Mouse (Mus musculus) liver, embryonic 14 days (tissue): ENCODE results near the gene Rnf186. TPM values are rescaled to one million over a fixed set of nuclear protein-coding genes. Genes with fewer than 3 reads are reported as not detected.

Source experiments
- polyA plus RNA-seq: library from polyadenylated mRNA; depleted of rRNA; stranded (reverse); fragments of >200 nt; gene quantifications from 2 replicates; pipeline ENCODE4 v1.2.3, GENCODE M21; 2012; rRNA removed

Rnf186 gene
- 0.10 TPM in 1 of 2 replicates, not detected in the other for polyA plus RNA-seq

DNA sequence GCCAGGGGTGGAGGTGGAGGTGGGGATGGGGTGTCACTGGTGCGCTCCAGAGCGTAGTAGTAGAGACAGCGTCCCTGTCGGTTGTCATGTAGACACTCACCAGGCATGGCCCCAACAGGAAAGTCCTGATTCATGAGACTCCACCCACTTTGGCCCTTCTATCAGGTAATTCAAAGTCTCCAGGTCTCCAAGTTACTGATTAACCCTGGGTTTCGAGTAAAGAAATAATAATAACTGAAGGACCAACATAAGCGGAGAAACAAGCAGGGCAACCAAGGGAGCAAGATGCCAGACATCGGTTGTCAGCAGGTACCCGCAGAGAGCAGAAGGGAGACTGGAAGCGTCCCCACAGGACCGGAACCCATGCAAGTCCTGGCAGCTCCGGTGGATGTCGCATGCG is at the start of gene Rnf186:
Rnf186 (plus strand) TSS at position 247 of the 400 bp plus-strand sequence.

GRCm38 (mm10) chr4:138972827-138973718 is 6.2 kb downstream of the Rnf186 start, which contains the start of gene Tmco4:
Gene Tmco4, plus strand, starts transcription at chr4:138972888.

Other genes with a start within 250 kb of the Rnf186 start
- not detected in 2 replicates for gene Pla2g2c, start 242.3 kb upstream of the Rnf186 start, polyA plus RNA-seq
- gene Ubxn10, start 229.9 kb upstream of the Rnf186 start, polyA plus RNA-seq = 0.03 and 0.05 TPM in 2 replicates
- gene Pla2g2f, start 209.5 kb upstream of the Rnf186 start, polyA plus RNA-seq = 0.06 TPM in 1 of 2 replicates, not detected in the other
- gene Pla2g2d, start 191.4 kb upstream of the Rnf186 start, polyA plus RNA-seq = not detected in 2 replicates
- gene Pla2g5, start 103.6 kb upstream of the Rnf186 start, polyA plus RNA-seq = not detected in 2 replicates
- not detected in 2 replicates for gene Gm13030, start 93.1 kb upstream of the Rnf186 start, polyA plus RNA-seq
- gene Pla2g2e, start 89.2 kb upstream of the Rnf186 start, polyA plus RNA-seq = 0.15 TPM in 1 of 2 replicates, not detected in the other
- gene Otud3, start 53.2 kb upstream of the Rnf186 start, polyA plus RNA-seq = 1.4 TPM in 2 replicates
- 1.5 and 2.2 TPM in 2 replicates for gene Tmco4, start 5.8 kb downstream of the Rnf186 start, polyA plus RNA-seq
- gene Htr6, start 108.5 kb downstream of the Rnf186 start, polyA plus RNA-seq = not detected in 2 replicates
- 0.45 and 1.1 TPM in 2 replicates for gene Nbl1, start 125.9 kb downstream of the Rnf186 start, polyA plus RNA-seq
- gene Minos1, start 164.0 kb downstream of the Rnf186 start, polyA plus RNA-seq = 81.7 and 88.0 TPM in 2 replicates
- 67.3 and 73.3 TPM in 2 replicates for gene Capzb, start 225.8 kb downstream of the Rnf186 start, polyA plus RNA-seq